Mouse (Mus musculus) testis, adult 2 months (tissue): ENCODE measurements around the gene Sp110. TPM values are rescaled to one million over a fixed set of nuclear protein-coding genes. Genes with fewer than 3 reads are reported as not detected.
"Not testable (repeated sequence)": the region's sequence is repeated elsewhere in the genome, so short reads cannot be mapped to it uniquely, and the experiment has no call there.

Experiments
- H3K27ac ChIP-seq: fragments of 200-500 bp; 2 replicates; pipeline ENCODE4 v1.5.1; 2012; ENCODE audit warnings: low read depth, low read length; ENCODE audit not compliant: control insufficient read depth, insufficient read depth
- H3K27me3 ChIP-seq: fragments of 200-500 bp; 2 replicates; pipeline ENCODE4 v1.6.1; 2012; ENCODE audit warnings: mild to moderate bottlenecking, low read length, moderate library complexity; ENCODE audit not compliant: control insufficient read depth, insufficient read depth
- H3K36me3 ChIP-seq: fragments of 200-500 bp; 2 replicates; pipeline ENCODE4 v1.6.1; 2012; ENCODE audit warnings: mild to moderate bottlenecking, low read length; ENCODE audit not compliant: control insufficient read depth, insufficient read depth
- H3K4me1 ChIP-seq: fragments of 200-500 bp; 2 replicates; pipeline ENCODE4 v1.6.1; 2012; ENCODE audit warnings: low read length; ENCODE audit not compliant: control insufficient read depth, insufficient read depth
- H3K4me3 ChIP-seq: fragments of 200-500 bp; 2 replicates; pipeline ENCODE4 v1.5.1; 2012; ENCODE audit warnings: low read depth, mild to moderate bottlenecking, low read length, moderate library complexity, mixed read lengths; ENCODE audit not compliant: control insufficient read depth
- polyA plus RNA-seq: library from polyadenylated mRNA; depleted of rRNA; stranded (reverse); fragments of >200 nt; gene quantifications from 2 replicates; pipeline ENCODE4 v1.2.3, GENCODE M21; 2012; rRNA removed

Gene Sp110
- polyA plus RNA-seq, 1 experiment = 0.63 TPM

GRCm38 (mm10) chr1:85528451-85529110, 70.0 kb downstream of the Sp110 start:
- not testable (repeated sequence) for H3K4me1 ChIP-seq, H3K4me3 ChIP-seq, H3K27ac ChIP-seq, H3K27me3 ChIP-seq, H3K36me3 ChIP-seq

Other genes starting within 250 kb of the Sp110 start
- not detected in 2 replicates for gene G530012D18Rik, start 23.1 kb downstream of the Sp110 start, polyA plus RNA-seq
- gene Sp140, start 1.6 kb upstream of the Sp110 start, polyA plus RNA-seq = 0.27 and 0.30 TPM in 2 replicates
- gene Sp100, start 51.2 kb upstream of the Sp110 start, polyA plus RNA-seq = 0.79 and 1.1 TPM in 2 replicates
- gene A630001G21Rik, start 179.8 kb upstream of the Sp110 start, polyA plus RNA-seq = 0.35 TPM in 1 of 2 replicates, not detected in the other
- gene Cab39, start 194.6 kb upstream of the Sp110 start, polyA plus RNA-seq = 38.6 and 41.4 TPM in 2 replicates